Mouse (Mus musculus): ENCODE measurements around the gene Rxra.

Gene Rxra

GRCm38 (mm10) chr2:27762920-27763780 lies 86.9 kb downstream of the Rxra start:
- DNase-seq (ENCODE audit: low read depth, low spot score), result no peak

GRCm38 (mm10) chr2:27764256-27764936 lies 88.2 kb downstream of the Rxra start:
- no peak for DNase-seq (ENCODE audit: low read depth, low spot score)

GRCm38 (mm10) chr2:27764937-27765319 lies 88.7 kb downstream of the Rxra start:
- DNase-seq (ENCODE audit: low read depth, low spot score), result peak; percentile 84

DNA sequence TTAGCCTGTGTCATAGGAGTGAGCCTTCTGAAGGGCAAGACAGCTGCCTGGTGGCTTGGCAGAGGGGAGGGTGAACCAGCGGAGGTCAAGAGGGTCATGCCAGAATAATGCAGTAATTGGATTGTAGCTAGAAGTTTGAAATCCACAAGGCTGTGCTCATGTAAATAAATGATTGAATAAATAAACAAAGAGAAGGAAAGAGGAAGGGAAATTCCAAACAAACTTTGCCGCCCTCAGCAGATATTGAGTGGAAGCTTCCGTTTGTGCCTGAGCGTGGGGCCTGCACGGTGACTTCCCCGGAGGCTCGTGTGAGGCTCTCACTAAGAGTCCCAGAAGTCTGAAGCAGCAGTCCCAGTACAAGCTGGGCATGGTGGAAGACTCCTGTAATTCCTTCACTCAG lies 91.5 kb downstream of the Rxra start:
- no peak for DNase-seq (ENCODE audit: low read depth, low spot score)

- DNase-seq (ENCODE audit: low read depth, low spot score), result no peak
Measured at GRCm38 (mm10) chr2:27769701-27770100, 93.5 kb downstream of the Rxra start.

GRCm38 (mm10) chr2:27770205-27770604 lies 94.0 kb downstream of the Rxra start:
- peak; percentile 60 for DNase-seq (ENCODE audit: low read depth, low spot score)

DNA sequence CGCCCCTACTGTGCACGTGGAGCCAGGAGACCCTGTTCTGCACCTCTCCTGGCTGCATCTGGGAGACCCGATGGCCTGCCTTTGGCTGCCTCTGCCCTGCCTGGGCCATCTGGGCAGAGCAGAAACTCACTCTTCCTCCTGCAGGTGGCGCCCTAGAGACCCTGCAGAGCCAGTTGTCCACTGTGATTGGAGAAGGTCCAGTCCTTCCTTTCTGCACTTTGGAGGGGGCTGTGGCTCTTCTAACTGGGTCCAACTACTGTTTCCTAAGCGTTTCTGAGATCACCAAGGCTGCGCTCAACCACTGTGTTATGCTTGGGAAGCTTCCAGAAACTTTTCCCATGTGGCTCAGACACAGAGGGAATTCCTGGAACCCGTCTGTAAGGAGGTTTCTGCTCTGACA lies 95.7 kb downstream of the Rxra start:
- DNase-seq (ENCODE audit: low read depth, low spot score), result peak; percentile 73

DNA sequence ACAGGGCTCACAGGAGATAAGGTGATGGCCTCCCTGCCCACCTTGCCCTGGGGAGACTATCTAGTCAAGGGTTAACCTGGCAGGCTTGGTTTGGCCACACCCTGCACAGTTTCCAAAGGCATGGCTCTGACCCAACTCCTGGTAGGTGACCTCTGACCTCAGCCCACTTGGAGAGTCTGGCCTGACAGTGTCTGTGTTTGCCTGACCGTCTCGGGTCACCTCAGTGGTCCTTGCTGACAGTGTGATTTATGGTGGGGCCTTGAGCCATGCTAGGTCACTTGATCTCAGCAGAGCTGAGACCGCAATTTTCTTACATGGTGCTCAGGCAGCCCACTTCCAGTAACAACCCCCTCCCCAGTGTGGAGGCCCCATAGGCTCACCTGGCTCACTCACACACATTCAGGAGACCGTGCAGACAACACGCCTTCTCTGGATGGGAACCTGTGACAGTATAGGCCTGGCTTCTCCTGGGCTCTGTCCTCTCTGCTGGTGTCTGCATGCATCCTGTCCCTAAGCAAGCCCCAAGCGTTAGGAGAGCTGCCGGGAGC lies 96.7 kb downstream of the Rxra start:
- no peak for DNase-seq (ENCODE audit: low read depth, low spot score)

DNA sequence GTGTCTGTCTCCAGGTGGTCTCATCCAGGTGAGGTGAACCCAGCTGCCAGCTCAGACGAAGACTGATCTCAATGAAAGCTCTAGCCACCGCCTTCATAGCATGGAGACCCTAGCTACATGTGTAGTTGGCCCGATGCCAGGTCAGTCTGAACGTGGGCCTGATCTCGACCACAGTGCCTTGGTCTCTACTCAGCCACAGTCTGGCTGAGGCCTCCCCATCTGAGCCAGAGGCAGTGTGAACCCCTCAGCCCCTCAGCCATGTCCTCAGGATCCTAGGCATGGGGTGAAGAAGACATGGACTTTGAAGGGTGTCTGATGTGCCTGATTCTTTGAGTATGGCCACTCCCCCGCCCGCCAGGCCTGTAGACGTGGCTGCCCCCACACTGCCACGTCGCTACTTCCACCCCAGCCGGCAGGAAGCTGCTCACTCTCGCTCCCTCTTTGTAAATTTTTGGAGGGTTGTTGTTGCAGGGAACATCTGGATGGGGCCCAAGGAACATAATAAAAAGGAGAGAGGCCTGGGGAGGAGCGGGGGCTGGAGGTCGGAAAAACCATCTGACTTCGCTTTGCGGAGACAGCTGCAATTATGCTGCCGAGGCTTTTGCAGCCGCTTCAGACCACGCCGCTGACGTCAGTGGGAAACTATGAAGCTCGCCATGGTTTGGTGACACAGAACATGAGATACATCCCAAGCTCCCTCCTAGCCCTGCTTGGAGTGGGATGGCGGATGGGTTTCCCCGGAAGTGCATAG lies 97.9 kb downstream of the Rxra start:
- no peak for DNase-seq (ENCODE audit: low read depth, low spot score)

DNA sequence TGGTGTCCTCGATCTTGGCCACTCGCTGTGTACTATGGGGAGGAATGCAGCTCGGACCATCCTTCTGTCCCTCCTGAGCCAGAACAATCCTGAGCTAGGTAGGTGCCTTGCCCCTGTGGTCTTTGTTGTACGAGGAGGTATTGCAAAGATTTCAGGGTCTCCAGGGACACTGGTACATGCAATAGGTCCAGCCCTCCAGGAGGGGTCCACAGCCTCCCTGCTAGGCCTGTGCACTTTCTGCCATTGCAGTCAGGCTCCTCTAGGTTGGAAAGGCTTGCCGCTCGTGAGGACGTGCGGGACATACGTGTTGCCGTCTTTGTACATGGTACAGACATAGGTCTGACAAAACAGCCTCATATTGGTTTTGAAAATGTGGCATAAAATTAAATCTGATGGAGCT lies 98.8 kb downstream of the Rxra start:
- DNase-seq (ENCODE audit: low read depth, low spot score), result no peak

DNA sequence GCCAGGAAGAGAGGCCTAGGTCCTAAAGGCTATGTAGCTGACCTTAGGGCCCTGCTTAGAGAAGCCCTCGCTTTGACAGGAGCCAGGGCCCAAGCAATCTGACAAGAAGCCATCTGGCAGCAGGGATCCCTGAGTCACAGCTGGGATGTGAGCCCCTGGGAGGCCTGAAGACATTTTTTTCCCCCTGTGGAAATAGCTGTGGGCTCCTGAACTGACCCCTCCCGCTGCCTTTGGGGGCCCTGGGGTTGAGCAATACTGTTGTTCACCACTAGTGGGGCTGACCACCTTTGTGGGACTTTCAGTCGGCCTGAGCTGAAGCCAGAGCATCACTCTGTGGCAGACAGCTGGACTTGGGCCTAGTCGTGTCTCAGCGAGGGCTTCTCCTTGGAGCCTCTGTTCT lies 99.4 kb downstream of the Rxra start:
- DNase-seq (ENCODE audit: low read depth, low spot score), result no peak

GRCm38 (mm10) chr2:27777756-27778155 lies 101.5 kb downstream of the Rxra start:
- no peak for DNase-seq (ENCODE audit: low read depth, low spot score)

- DNase-seq (ENCODE audit: low read depth, low spot score), result no peak
Measured at GRCm38 (mm10) chr2:27778289-27778688, 102.0 kb downstream of the Rxra start.

GRCm38 (mm10) chr2:27779291-27779866 lies 103.1 kb downstream of the Rxra start:
- no peak for DNase-seq (ENCODE audit: low read depth, low spot score)

- no peak for DNase-seq (ENCODE audit: low read depth, low spot score)
Measured at GRCm38 (mm10) chr2:27780162-27780561, 103.9 kb downstream of the Rxra start.

- no peak for DNase-seq (ENCODE audit: low read depth, low spot score)
Measured at GRCm38 (mm10) chr2:27785363-27785762, 109.1 kb downstream of the Rxra start.

GRCm38 (mm10) chr2:27785973-27786417 lies 109.8 kb downstream of the Rxra start:
- no peak for DNase-seq (ENCODE audit: low read depth, low spot score)

DNA sequence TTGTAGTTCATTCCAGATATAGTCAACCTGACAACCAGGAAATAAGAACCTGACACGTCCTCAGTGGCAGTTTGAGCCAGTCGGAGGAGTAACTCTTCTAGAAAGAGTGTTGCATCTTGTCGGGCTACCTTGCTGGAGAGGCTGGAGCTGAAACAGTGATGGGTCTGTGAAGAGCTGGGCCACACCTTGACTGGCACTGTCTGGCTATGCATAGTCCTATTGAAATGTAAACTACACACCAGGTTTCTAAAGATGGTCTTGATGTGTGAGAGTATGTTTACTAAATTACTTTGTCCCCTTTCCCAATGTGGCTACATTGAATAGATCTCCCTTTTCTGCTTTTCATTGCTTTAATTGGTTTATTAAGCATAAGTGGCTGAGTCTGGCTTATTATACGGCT lies 115.3 kb downstream of the Rxra start:
- no peak for DNase-seq (ENCODE audit: low read depth, low spot score)

GRCm38 (mm10) chr2:27799018-27799417 lies 122.8 kb downstream of the Rxra start:
- DNase-seq (ENCODE audit: low read depth, low spot score), result no peak

DNA sequence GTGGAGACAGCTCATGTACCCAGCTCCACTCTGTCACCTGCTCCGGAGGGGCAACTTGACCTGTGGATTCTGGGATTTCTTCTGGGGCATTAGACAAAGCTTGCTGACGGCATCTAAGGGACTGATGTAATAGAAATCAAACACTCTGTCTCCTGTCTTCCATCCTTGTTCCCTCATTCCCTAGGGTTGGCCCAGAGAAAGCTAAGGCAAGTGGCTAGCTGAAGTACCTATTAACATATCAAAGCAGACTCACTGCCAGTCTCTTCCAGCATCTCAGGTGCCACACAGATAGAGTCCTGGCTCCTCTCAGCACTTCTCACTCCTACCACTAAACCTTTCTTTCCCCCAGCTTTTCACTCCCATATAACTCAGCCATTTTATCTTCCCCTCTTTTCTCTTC lies 124.8 kb downstream of the Rxra start:
- no peak for DNase-seq (ENCODE audit: low read depth, low spot score)

GRCm38 (mm10) chr2:27802493-27802892 lies 126.3 kb downstream of the Rxra start:
- DNase-seq (ENCODE audit: low read depth, low spot score), result no peak

GRCm38 (mm10) chr2:27806691-27807090 lies 130.5 kb downstream of the Rxra start:
- DNase-seq (ENCODE audit: low read depth, low spot score), result no peak

Data from retina, postnatal 7 days (tissue).